Mouse (Mus musculus): ENCODE data around the gene 4930404H24Rik.

DNA sequence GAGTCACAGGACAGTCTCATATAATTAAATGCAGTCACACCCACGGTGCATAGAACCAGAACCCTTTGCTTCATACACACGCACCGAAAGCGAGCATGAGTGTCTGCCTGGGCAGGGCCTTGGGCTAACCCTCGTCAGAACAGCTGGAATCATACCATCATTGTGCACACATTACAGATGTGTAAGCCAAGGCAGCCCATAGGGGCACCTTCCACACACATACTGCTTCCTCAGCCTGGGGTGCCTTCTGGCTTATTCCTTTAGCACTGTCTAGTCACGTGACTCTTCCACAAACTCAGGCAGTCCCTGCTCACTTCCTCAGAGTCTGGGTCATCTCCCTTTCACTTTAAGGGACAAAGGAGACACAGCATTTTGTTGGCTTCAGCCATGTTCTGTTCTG lies 3.7 kb downstream of the 4930404H24Rik start:
- TF ChIP-seq CHD2 (IDR thresholded peaks at IDR 0.05; ENCODE audit: low read depth, low read length) (no peak), ZC3H11A (IDR thresholded peaks at IDR 0.05; ENCODE audit: borderline replicate concordance, low read depth, low read length) (no peak), MAFK (IDR thresholded peaks at IDR 0.05; ENCODE audit: insufficient read depth, low read depth, low read length) (no peak), HCFC1 (IDR thresholded peaks at IDR 0.05; ENCODE audit: borderline replicate concordance, insufficient read depth, low read length) (no peak)
